ENCODE assay signal across 11 mouse cellular contexts in genomic region chr4:137448197-137448596, GRCm38 (mm10). TPM values are rescaled to one million over a fixed set of nuclear protein-coding genes. Genes with fewer than 3 reads are reported as not detected.
A peak's percentile ranks its signal among the peaks of the same experiment; 100 is the strongest.
DNase-seq lines count a peak whose midpoint lies in the region; ATAC-seq lines count a peak whose summit lies in the region.
"Had no signal": no experiment of that assay in that cellular context is flagged by ENCODE, and none has a peak within 500 bp of the region (broad histone marks: within the 10 kb centered on the region; RNA-seq: fewer than 3 reads in every experiment).

No protein-coding gene starts in this region.

- no peak overlapping the region for H3K4me3 ChIP-seq in embryonic facial prominence, embryonic 13.5 days
- H3K4me3 ChIP-seq in embryonic facial prominence, embryonic 10.5 days, result no peak overlapping the region
- no peak overlapping the region for H3K4me3 ChIP-seq in lung, embryonic 15.5 days
- H3K4me3 ChIP-seq: embryonic facial prominence, embryonic 12.5 days had no signal

- peak; percentile 66; the same call in 1 of the 2 replicates for ATAC-seq in embryonic facial prominence, embryonic 13.5 days (ENCODE audit: insufficient number of reproducible peaks, insufficient read depth, low FRiP score, low TSS enrichment, low read depth)
- ATAC-seq in lung, embryonic 15.5 days (ENCODE audit: borderline replicate concordance, extremely low read depth, low FRiP score, low TSS enrichment), result no peak

- H3K4me2 ChIP-seq in embryonic facial prominence, embryonic 13.5 days, result peak overlapping the region; percentile 30
- no peak overlapping the region for H3K4me2 ChIP-seq in lung, embryonic 15.5 days
- H3K4me2 ChIP-seq: embryonic facial prominence, embryonic 12.5 days had no signal

- no peak for DNase-seq in embryonic facial prominence, embryonic 10.5 days (ENCODE audit: low spot score)
- no peak for DNase-seq in lung, adult 18-20 months
- peak; percentile 50 for DNase-seq in brain, adult 2 months (ENCODE audit: low read depth, low spot score)
- peak; percentile 46 to 54 for DNase-seq in kidney, postnatal 25 days
- no peak for DNase-seq in spleen, postnatal 36 days (ENCODE audit: low spot score in 2 of 2)
- no peak for DNase-seq in lung, postnatal 14 days

- 24% methylated on average over 6 of the region's 6 CpGs for whole genome bisulfite sequencing in embryonic facial prominence, embryonic 13.5 days
- 62% methylated on average over 6 of the region's 6 CpGs for WGBS in embryonic facial prominence, embryonic 10.5 days
- 12% methylated on average over 6 of the region's 6 CpGs for WGBS in lung, embryonic 15.5 days

- no peak overlapping the region for H3K9ac ChIP-seq in embryonic facial prominence, embryonic 13.5 days
- no peak overlapping the region for H3K9ac ChIP-seq in lung, embryonic 15.5 days
- H3K9ac ChIP-seq: embryonic facial prominence, embryonic 12.5 days had no signal

- H3K27ac ChIP-seq in embryonic facial prominence, embryonic 13.5 days, result peak overlapping the region; percentile 58
- H3K27ac ChIP-seq in embryonic facial prominence, embryonic 10.5 days (replicated peaks), result no peak overlapping the region
- H3K27ac ChIP-seq in lung, embryonic 15.5 days, result peak overlapping the region; percentile 8; the same call in 1 of the 2 replicates
- H3K27ac ChIP-seq: embryonic facial prominence, embryonic 12.5 days had no signal

- peaks cover 22% of the 10 kb centered on the region for H3K4me1 ChIP-seq in embryonic facial prominence, embryonic 13.5 days
- peaks cover 17% of the 10 kb centered on the region for H3K4me1 ChIP-seq in embryonic facial prominence, embryonic 10.5 days
- H3K4me1 ChIP-seq in lung, embryonic 15.5 days, result peaks cover 22% of the 10 kb centered on the region

- H3K9me3 ChIP-seq in embryonic facial prominence, embryonic 13.5 days, result no peaks in the 10 kb centered on the region
- no peaks in the 10 kb centered on the region for H3K9me3 ChIP-seq in embryonic facial prominence, embryonic 10.5 days
- H3K9me3 ChIP-seq in lung, embryonic 15.5 days, result no peaks in the 10 kb centered on the region
- H3K9me3 ChIP-seq: embryonic facial prominence, embryonic 12.5 days had no signal

- H3K27me3 ChIP-seq in embryonic facial prominence, embryonic 13.5 days, result no peaks in the 10 kb centered on the region
- no peaks in the 10 kb centered on the region for H3K27me3 ChIP-seq in embryonic facial prominence, embryonic 10.5 days (replicated peaks; ENCODE audit: low read depth, poor library complexity, severe bottlenecking)
- H3K27me3 ChIP-seq in lung, embryonic 15.5 days, result no peaks in the 10 kb centered on the region
- H3K27me3 ChIP-seq: embryonic facial prominence, embryonic 12.5 days had no signal

- no peaks in the 10 kb centered on the region for H3K36me3 ChIP-seq in embryonic facial prominence, embryonic 13.5 days
- H3K36me3 ChIP-seq in embryonic facial prominence, embryonic 10.5 days (replicated peaks), result no peaks in the 10 kb centered on the region
- no peaks in the 10 kb centered on the region for H3K36me3 ChIP-seq in lung, embryonic 15.5 days
- H3K36me3 ChIP-seq: embryonic facial prominence, embryonic 12.5 days had no signal

RNA-seq across cellular contexts. Expression of gene 1700013G24Rik, which starts 4.9 kb away (rescaled TPM):
- not detected in 2 replicates for polyA plus RNA-seq in embryonic facial prominence, embryonic 13.5 days (2015; fragmentation: Nextera tagmentation; extraction: Ambion mirVana)
- polyA plus RNA-seq in embryonic facial prominence, embryonic 10.5 days (2016; fragmentation: Nextera tagmentation; extraction: Ambion mirVana), result not detected in 2 replicates
- polyA plus RNA-seq in lung, embryonic 15.5 days (2015; fragmentation: Nextera tagmentation; extraction: Ambion mirVana), result not detected in 2 replicates
- polyA plus RNA-seq: embryonic facial prominence, embryonic 12.5 days had no signal

RNA-seq across cellular contexts. Expression of gene Cela3b, which starts 17.9 kb away (rescaled TPM):
- 0.29 TPM in 1 of 2 replicates, not detected in the other for polyA plus RNA-seq in embryonic facial prominence, embryonic 13.5 days (2015; fragmentation: Nextera tagmentation; extraction: Ambion mirVana)
- not detected in 2 replicates for polyA plus RNA-seq in embryonic facial prominence, embryonic 10.5 days (2016; fragmentation: Nextera tagmentation; extraction: Ambion mirVana)
- polyA plus RNA-seq in lung, embryonic 15.5 days (2015; fragmentation: Nextera tagmentation; extraction: Ambion mirVana), result 0.16 and 0.94 TPM in 2 replicates
- polyA plus RNA-seq: embryonic facial prominence, embryonic 12.5 days had no signal

RNA-seq across cellular contexts. Expression of gene Hspg2, which starts 20.4 kb away (rescaled TPM):
- polyA plus RNA-seq in embryonic facial prominence, embryonic 13.5 days (2015; fragmentation: Nextera tagmentation; extraction: Ambion mirVana), result 28.2 and 30.0 TPM in 2 replicates
- polyA plus RNA-seq in embryonic facial prominence, embryonic 10.5 days (2016; fragmentation: Nextera tagmentation; extraction: Ambion mirVana), result 17.4 and 19.6 TPM in 2 replicates
- polyA plus RNA-seq in lung, embryonic 15.5 days (2015; fragmentation: Nextera tagmentation; extraction: Ambion mirVana), result 32.0 and 32.1 TPM in 2 replicates

RNA-seq across cellular contexts. Expression of gene Cela3a, which starts 38.6 kb away (rescaled TPM):
- polyA plus RNA-seq in embryonic facial prominence, embryonic 13.5 days (2015; fragmentation: Nextera tagmentation; extraction: Ambion mirVana), result not detected in 2 replicates
- polyA plus RNA-seq in embryonic facial prominence, embryonic 10.5 days (2016; fragmentation: Nextera tagmentation; extraction: Ambion mirVana), result not detected in 2 replicates
- polyA plus RNA-seq in lung, embryonic 15.5 days (2015; fragmentation: Nextera tagmentation; extraction: Ambion mirVana), result not detected in 2 replicates
- polyA plus RNA-seq: embryonic facial prominence, embryonic 12.5 days; limb, embryonic 14.5 days; testis, adult 2 months had no signal

Comparison
In these comparisons a context has a peak if more than half of its experiments do, and no peak if none do; other contexts are left out.
1. DNase-seq: peak in brain, adult 2 months (single experiment) and kidney, postnatal 25 days (2 of 2); none in embryonic facial prominence, embryonic 10.5 days (single experiment), lung, adult 18-20 months (0 of 2), spleen, postnatal 36 days (0 of 2) and lung, postnatal 14 days (single experiment).